Mouse (Mus musculus) urinary bladder, postnatal 14 days (tissue): ENCODE measurements around the gene Trappc4.
A peak's percentile ranks its signal among the peaks of the same experiment; 100 is the strongest.
"Not testable (repeated sequence)": the region's sequence is repeated elsewhere in the genome, so short reads cannot be mapped to it uniquely, and the experiment has no call there.

Source experiments
- DNase-seq: peaks from one replicate; pipeline ENCODE4 v3.0.0; 2021; ENCODE audit warnings: low spot score

The Trappc4 gene

GRCm38 (mm10) chr9:44407752-44408097, 325 bp upstream of the Trappc4 start:
- no peak for DNase-seq

- no peak for DNase-seq
These were observed 2.4 kb downstream of the Trappc4 start for GRCm38 (mm10) chr9:44405011-44405410.

GRCm38 (mm10) chr9:44401081-44401480, 6.3 kb downstream of the Trappc4 start:
- DNase-seq: no peak

GRCm38 (mm10) chr9:44399795-44400114, 7.6 kb downstream of the Trappc4 start:
- no peak for DNase-seq

GRCm38 (mm10) chr9:44399114-44399794, 8.1 kb downstream of the Trappc4 start:
- no peak for DNase-seq

GRCm38 (mm10) chr9:44398551-44398950, 8.8 kb downstream of the Trappc4 start:
- no peak for DNase-seq

GRCm38 (mm10) chr9:44398087-44398486, 9.3 kb downstream of the Trappc4 start:
- DNase-seq: no peak

GRCm38 (mm10) chr9:44396684-44397411, 10.6 kb downstream of the Trappc4 start, which contains the start of gene Slc37a4:
Gene Slc37a4, plus strand, starts transcription at chr9:44396852.
- DNase-seq: peak; percentile 98

- peak; percentile 85 for DNase-seq
These were observed 15.9 kb downstream of the Trappc4 start for GRCm38 (mm10) chr9:44391466-44391865.

- peak; percentile 44 for DNase-seq
These were observed 18.1 kb downstream of the Trappc4 start for GRCm38 (mm10) chr9:44389273-44389672.

- DNase-seq: no peak
These were observed 20.2 kb downstream of the Trappc4 start for GRCm38 (mm10) chr9:44387221-44387620.

- DNase-seq: no peak
These were observed 22.8 kb downstream of the Trappc4 start for GRCm38 (mm10) chr9:44384596-44384995.

- peak; percentile 27 for DNase-seq
These were observed 27.5 kb downstream of the Trappc4 start for GRCm38 (mm10) chr9:44379862-44380261.

GRCm38 (mm10) chr9:44379054-44379834, 28.2 kb downstream of the Trappc4 start, which contains the start of gene Hyou1:
Gene Hyou1, plus strand, starts transcription at chr9:44379490.
- DNase-seq: peak; percentile 99

- no peak for DNase-seq
These were observed 29.2 kb downstream of the Trappc4 start for GRCm38 (mm10) chr9:44378153-44378730.

- DNase-seq: not testable (repeated sequence)
These were observed 30.1 kb downstream of the Trappc4 start for GRCm38 (mm10) chr9:44377335-44377734.

GRCm38 (mm10) chr9:44376141-44376540, 31.3 kb downstream of the Trappc4 start:
- no peak for DNase-seq

GRCm38 (mm10) chr9:44373386-44373785, 34.0 kb downstream of the Trappc4 start:
- no peak for DNase-seq

GRCm38 (mm10) chr9:44364480-44364879, 42.9 kb downstream of the Trappc4 start:
- DNase-seq: peak; percentile 23

GRCm38 (mm10) chr9:44361931-44362330, 45.5 kb downstream of the Trappc4 start:
- DNase-seq: not testable (repeated sequence)

GRCm38 (mm10) chr9:44361190-44361917, 46.0 kb downstream of the Trappc4 start, which contains the start of gene Vps11:
Gene Vps11, minus strand, starts transcription at chr9:44361670.
- DNase-seq: peak; percentile 96

- DNase-seq: no peak
These were observed 50.2 kb downstream of the Trappc4 start for GRCm38 (mm10) chr9:44357207-44357606.
